Mouse (Mus musculus) heart, embryonic 13.5 days (tissue): ENCODE data around the gene Zswim3. TPM values are rescaled to one million over a fixed set of nuclear protein-coding genes. Genes with fewer than 3 reads are reported as not detected.

Experiments used
- ATAC-seq: fragments of 200-750 bp; cut with Nextera tagmentation; 2 replicates; pipeline ENCODE4 v1.8.0; 2017; ENCODE audit warnings: moderate TSS enrichment; ENCODE audit not compliant: insufficient number of reproducible peaks, low FRiP score, low TSS enrichment; ENCODE audit errors: extremely low read depth
- H3K27ac ChIP-seq: fragments of 300-500 bp; sonication (generic); replicated peaks from 2 replicates; pipeline ENCODE4 v1.5.1; 2015; ENCODE audit warnings: moderate library complexity, mild to moderate bottlenecking, inconsistent platforms
- H3K27me3 ChIP-seq: fragments of 300-500 bp; sonication (generic); replicated peaks from 2 replicates; pipeline ENCODE4 v1.6.1; 2015; ENCODE audit warnings: mild to moderate bottlenecking, inconsistent platforms
- H3K36me3 ChIP-seq: fragments of 300-500 bp; sonication (generic); 2 replicates; pipeline ENCODE4 v1.6.1; 2015; ENCODE audit warnings: mild to moderate bottlenecking, inconsistent platforms
- H3K4me1 ChIP-seq: fragments of 300-500 bp; sonication (generic); 2 replicates; pipeline ENCODE4 v1.6.1; 2015; ENCODE audit warnings: inconsistent platforms
- H3K4me2 ChIP-seq: fragments of 300-500 bp; sonication (generic); 2 replicates; pipeline ENCODE4 v1.6.1; 2015; ENCODE audit warnings: inconsistent platforms, mild to moderate bottlenecking, moderate library complexity
- H3K4me3 ChIP-seq: fragments of 300-500 bp; sonication (generic); 2 replicates; pipeline ENCODE4 v1.5.1; 2015; ENCODE audit warnings: moderate library complexity, mild to moderate bottlenecking, inconsistent platforms
- H3K9ac ChIP-seq: fragments of 300-500 bp; sonication (generic); 2 replicates; pipeline ENCODE4 v1.6.1; 2015; ENCODE audit warnings: inconsistent platforms, mild to moderate bottlenecking, moderate library complexity
- H3K9me3 ChIP-seq: fragments of 300-500 bp; sonication (generic); 2 replicates; pipeline ENCODE4 v1.6.1; 2016; ENCODE audit warnings: inconsistent platforms
- WGBS: fragments of 180-500 bp; shearing (Covaris S2); methylation state at CpG from one replicate; pipeline ENCODE4 v1.1.7; 2015; ENCODE audit warnings: mixed read lengths; 5-methylcytosine and 5-hydroxymethylcytosine counted together
- polyA plus RNA-seq: library from polyadenylated mRNA; unstranded; fragments of >200 nt; fragmentation: Nextera tagmentation; extraction: Ambion mirVana; gene quantifications from 2 replicates; pipeline ENCODE4 v1.2.1, GENCODE M21; 2015

The Zswim3 gene
- polyA plus RNA-seq, 1 experiment from 2014 or later, result 5.0 TPM

- ATAC-seq, result no peak
- Histone ChIP-seq H3K9me3 (no peaks in the 10 kb centered on the region), H3K4me3 (no peak overlapping the region), H3K27ac (no peak overlapping the region), H3K27me3 (no peaks in the 10 kb centered on the region), H3K9ac (no peak overlapping the region), H3K4me2 (no peak overlapping the region), H3K36me3 (peaks cover 10% of the 10 kb centered on the region), H3K4me1 (peaks cover 19% of the 10 kb centered on the region)
- 76% methylated on average over 5 of the region's 5 CpGs for WGBS
These were observed 10.4 kb downstream of the Zswim3 start for GRCm38 (mm10) chr2:164815348-164815747.

GRCm38 (mm10) chr2:164815821-164816220, 10.9 kb downstream of the Zswim3 start:
- no peak overlapping the region for H3K4me3 ChIP-seq
- ATAC-seq, result no peak
- no peak overlapping the region for H3K9ac ChIP-seq
- H3K27me3 ChIP-seq, result no peaks in the 10 kb centered on the region
- 52% methylated on average over 8 of the region's 8 CpGs for WGBS
- no peaks in the 10 kb centered on the region for H3K9me3 ChIP-seq
- peaks cover 15% of the 10 kb centered on the region for H3K36me3 ChIP-seq
- H3K27ac ChIP-seq, result no peak overlapping the region
- peaks cover 19% of the 10 kb centered on the region for H3K4me1 ChIP-seq
- 0 out of 2 replicates have a peak overlapping the region, but pooled peaks have one; percentile 18 for H3K4me2 ChIP-seq

- Histone ChIP-seq H3K36me3 (peaks cover 25% of the 10 kb centered on the region), H3K4me3 (no peak overlapping the region), H3K9me3 (no peaks in the 10 kb centered on the region), H3K4me1 (peaks cover 20% of the 10 kb centered on the region), H3K27me3 (no peaks in the 10 kb centered on the region), H3K27ac (peak overlapping the region; percentile 25), H3K4me2 (no peak overlapping the region), H3K9ac (0 out of 2 replicates have a peak overlapping the region, but pooled peaks have one; percentile 19)
- no peak for ATAC-seq
- WGBS, result 52% methylated on average over 6 of the region's 6 CpGs
These were observed 12.3 kb downstream of the Zswim3 start for GRCm38 (mm10) chr2:164817206-164817605.

- peaks cover 25% of the 10 kb centered on the region for H3K36me3 ChIP-seq
- 58% methylated on average over 5 of the region's 5 CpGs for whole genome bisulfite sequencing
- peaks cover 24% of the 10 kb centered on the region for H3K4me1 ChIP-seq
- H3K9me3 ChIP-seq, result no peaks in the 10 kb centered on the region
- H3K4me3 ChIP-seq, result no peak overlapping the region
- no peak overlapping the region for H3K9ac ChIP-seq
- no peak overlapping the region for H3K4me2 ChIP-seq
- ATAC-seq, result no peak
- no peaks in the 10 kb centered on the region for H3K27me3 ChIP-seq
- peak overlapping the region; percentile 25 for H3K27ac ChIP-seq
These were observed 12.8 kb downstream of the Zswim3 start for GRCm38 (mm10) chr2:164817703-164818102.

- Histone ChIP-seq H3K4me3 (no peak overlapping the region), H3K27ac (no peak overlapping the region), H3K27me3 (no peaks in the 10 kb centered on the region), H3K36me3 (peaks cover 37% of the 10 kb centered on the region), H3K4me2 (no peak overlapping the region), H3K4me1 (peaks cover 25% of the 10 kb centered on the region), H3K9me3 (no peaks in the 10 kb centered on the region), H3K9ac (no peak overlapping the region)
- ATAC-seq, result no peak
- 79% methylated on average over 6 of the region's 6 CpGs for WGBS
These were observed 16.2 kb downstream of the Zswim3 start for GRCm38 (mm10) chr2:164821060-164821459.

- peak; percentile 99 for ATAC-seq
- H3K9me3 ChIP-seq, result no peaks in the 10 kb centered on the region
- H3K4me1 ChIP-seq, result peaks cover 16% of the 10 kb centered on the region
- peak within 1 kb of the TSS; percentile 88 for H3K4me3 ChIP-seq
- peak within 1 kb of the TSS; percentile 90 for H3K9ac ChIP-seq
- WGBS, result 2% methylated on average over 32 of the region's 32 CpGs
- peak within 1 kb of the TSS; percentile 88 for H3K27ac ChIP-seq
- no peaks in the 10 kb centered on the region for H3K27me3 ChIP-seq
- peaks cover 53% of the 10 kb centered on the region for H3K36me3 ChIP-seq
- H3K4me2 ChIP-seq, result peak within 1 kb of the TSS; percentile 78
These were observed 17.8 kb downstream of the Zswim3 start, which contains the start of gene Zswim1 for GRCm38 (mm10) chr2:164822636-164823165. Gene Zswim1, plus strand, starts transcription at chr2:164822686.

- H3K9ac ChIP-seq, result peak overlapping the region; percentile 90
These were observed 18.3 kb downstream of the Zswim3 start for GRCm38 (mm10) chr2:164823181-164823585.

GRCm38 (mm10) chr2:164823969-164824368, 19.1 kb downstream of the Zswim3 start:
- no peak overlapping the region for H3K27ac ChIP-seq
- no peaks in the 10 kb centered on the region for H3K9me3 ChIP-seq
- H3K9ac ChIP-seq, result no peak overlapping the region
- WGBS, result 91% methylated on average over 4 of the region's 4 CpGs
- H3K4me1 ChIP-seq, result peaks cover 14% of the 10 kb centered on the region
- peaks cover 66% of the 10 kb centered on the region for H3K36me3 ChIP-seq
- peak overlapping the region; percentile 78 for H3K4me2 ChIP-seq
- H3K27me3 ChIP-seq, result no peaks in the 10 kb centered on the region
- ATAC-seq, result no peak
- H3K4me3 ChIP-seq, result peak overlapping the region; percentile 88

More at GRCm38 (mm10) chr2:164823181-164823585, 18.3 kb downstream of the Zswim3 start:
- H3K27me3 ChIP-seq, result no peaks in the 10 kb centered on the region
- H3K4me2 ChIP-seq, result peak overlapping the region; percentile 78
- peaks cover 14% of the 10 kb centered on the region for H3K4me1 ChIP-seq
- peak overlapping the region; percentile 88 for H3K27ac ChIP-seq
- peak overlapping the region; percentile 88 for H3K4me3 ChIP-seq
- H3K9me3 ChIP-seq, result no peaks in the 10 kb centered on the region
- WGBS, result 2% methylated on average over 10 of the region's 10 CpGs
- peaks cover 58% of the 10 kb centered on the region for H3K36me3 ChIP-seq
- peak; percentile 33; the same call in 1 of the 2 replicates for ATAC-seq

GRCm38 (mm10) chr2:164825521-164825920, 20.6 kb downstream of the Zswim3 start:
- ATAC-seq, result no peak
- H3K4me1 ChIP-seq, result peaks cover 14% of the 10 kb centered on the region
- WGBS, result 90% methylated on average over 17 of the region's 17 CpGs
- no peaks in the 10 kb centered on the region for H3K9me3 ChIP-seq
- no peak overlapping the region for H3K27ac ChIP-seq
- H3K36me3 ChIP-seq, result peaks cover 68% of the 10 kb centered on the region
- H3K4me3 ChIP-seq, result no peak overlapping the region
- H3K9ac ChIP-seq, result no peak overlapping the region
- no peaks in the 10 kb centered on the region for H3K27me3 ChIP-seq
- H3K4me2 ChIP-seq, result no peak overlapping the region

- 80% methylated on average over 16 of the region's 16 CpGs for WGBS
- no peak overlapping the region for H3K4me3 ChIP-seq
- no peaks in the 10 kb centered on the region for H3K27me3 ChIP-seq
- H3K4me1 ChIP-seq, result peaks cover 27% of the 10 kb centered on the region
- H3K27ac ChIP-seq, result no peak overlapping the region
- H3K9ac ChIP-seq, result no peak overlapping the region
- no peak for ATAC-seq
- H3K9me3 ChIP-seq, result no peaks in the 10 kb centered on the region
- no peak overlapping the region for H3K4me2 ChIP-seq
- peaks cover 54% of the 10 kb centered on the region for H3K36me3 ChIP-seq
These were observed 22.4 kb downstream of the Zswim3 start for GRCm38 (mm10) chr2:164827146-164827850.

GRCm38 (mm10) chr2:164828437-164828836, 23.5 kb downstream of the Zswim3 start, which contains the start of gene Spata25:
Gene Spata25, minus strand, starts transcription at chr2:164828537.
- Histone ChIP-seq H3K36me3 (peaks cover 54% of the 10 kb centered on the region), H3K4me3 (no peak within 1 kb of the TSS), H3K4me2 (no peak within 1 kb of the TSS), H3K4me1 (peaks cover 25% of the 10 kb centered on the region), H3K27me3 (no peaks in the 10 kb centered on the region), H3K9me3 (no peaks in the 10 kb centered on the region), H3K27ac (no peak within 1 kb of the TSS), H3K9ac (no peak within 1 kb of the TSS)
- 80% methylated on average over 6 of the region's 6 CpGs for WGBS
- no peak for ATAC-seq
